Mouse (Mus musculus) C2C12 (cell line): ENCODE results near the gene Pmepa1. TPM values are rescaled to one million over a fixed set of nuclear protein-coding genes. Genes with fewer than 3 reads are reported as not detected.

Source experiments
- H3K27me3 ChIP-seq: one replicate; pipeline ENCODE4 v1.6.1; 2011; ENCODE audit not compliant: control insufficient read depth, insufficient read depth, insufficient read length
- H3K36me3 ChIP-seq: one replicate; pipeline ENCODE4 v1.6.1; 2011; ENCODE audit not compliant: control insufficient read depth, insufficient read depth
- H3K4me3 ChIP-seq: one replicate; pipeline ENCODE4 v1.5.1; 2011; ENCODE audit warnings: mild to moderate bottlenecking, control low read depth; ENCODE audit not compliant: poor library complexity, insufficient read depth, severe bottlenecking
- H3K79me2 ChIP-seq: one replicate; pipeline ENCODE4 v1.6.1; 2011; ENCODE audit not compliant: control insufficient read depth, insufficient read depth
- H3K79me3 ChIP-seq: one replicate; pipeline ENCODE4 v1.6.1; 2011; ENCODE audit warnings: low read depth, control low read depth
- H3ac ChIP-seq: one replicate; pipeline ENCODE3; 2011; ENCODE audit warnings: low read depth; ENCODE audit not compliant: control insufficient read depth, insufficient read length
- CEBPB ChIP-seq: IDR thresholded peaks from one replicate; pipeline ENCODE4 v1.6.1; 2011; ENCODE audit warnings: low read depth, mild to moderate bottlenecking, control low read depth, moderate library complexity
- CTCF ChIP-seq: IDR thresholded peaks from one replicate; pipeline ENCODE4 v1.5.1; 2011; ENCODE audit not compliant: control insufficient read depth, insufficient read depth, insufficient read length
- FOSL1 ChIP-seq: IDR thresholded peaks from one replicate; pipeline ENCODE4 v1.8.0; 2011; ENCODE audit warnings: mild to moderate bottlenecking, low read length; ENCODE audit not compliant: poor library complexity, insufficient read depth, severe bottlenecking
- MAX ChIP-seq: IDR thresholded peaks from one replicate; pipeline ENCODE4 v1.6.1; 2011; ENCODE audit warnings: mild to moderate bottlenecking, control low read depth
- MYOD1 ChIP-seq: IDR thresholded peaks from one replicate; pipeline ENCODE4 v1.6.1; 2011; ENCODE audit warnings: low read depth; ENCODE audit not compliant: control insufficient read depth, insufficient read length
- MYOG ChIP-seq: IDR thresholded peaks from one replicate; pipeline ENCODE4 v1.6.1; 2011; ENCODE audit not compliant: control insufficient read depth, insufficient read length; ENCODE audit errors: extremely low read depth
- USF1 ChIP-seq: IDR thresholded peaks from one replicate; pipeline ENCODE4 v1.6.1; 2011; ENCODE audit warnings: low read depth, mild to moderate bottlenecking, control low read depth, moderate library complexity
- polyA plus RNA-seq: library from polyadenylated mRNA; unstranded; fragments of >200 nt; fragmentation: generic; extraction: Trizol; gene quantifications from one replicate; pipeline ENCODE4 v1.2.1, GENCODE M21; 2012; ENCODE audit warnings: missing spikeins

The Pmepa1 gene
- polyA plus RNA-seq, 1 experiment, result 180 TPM

DNA sequence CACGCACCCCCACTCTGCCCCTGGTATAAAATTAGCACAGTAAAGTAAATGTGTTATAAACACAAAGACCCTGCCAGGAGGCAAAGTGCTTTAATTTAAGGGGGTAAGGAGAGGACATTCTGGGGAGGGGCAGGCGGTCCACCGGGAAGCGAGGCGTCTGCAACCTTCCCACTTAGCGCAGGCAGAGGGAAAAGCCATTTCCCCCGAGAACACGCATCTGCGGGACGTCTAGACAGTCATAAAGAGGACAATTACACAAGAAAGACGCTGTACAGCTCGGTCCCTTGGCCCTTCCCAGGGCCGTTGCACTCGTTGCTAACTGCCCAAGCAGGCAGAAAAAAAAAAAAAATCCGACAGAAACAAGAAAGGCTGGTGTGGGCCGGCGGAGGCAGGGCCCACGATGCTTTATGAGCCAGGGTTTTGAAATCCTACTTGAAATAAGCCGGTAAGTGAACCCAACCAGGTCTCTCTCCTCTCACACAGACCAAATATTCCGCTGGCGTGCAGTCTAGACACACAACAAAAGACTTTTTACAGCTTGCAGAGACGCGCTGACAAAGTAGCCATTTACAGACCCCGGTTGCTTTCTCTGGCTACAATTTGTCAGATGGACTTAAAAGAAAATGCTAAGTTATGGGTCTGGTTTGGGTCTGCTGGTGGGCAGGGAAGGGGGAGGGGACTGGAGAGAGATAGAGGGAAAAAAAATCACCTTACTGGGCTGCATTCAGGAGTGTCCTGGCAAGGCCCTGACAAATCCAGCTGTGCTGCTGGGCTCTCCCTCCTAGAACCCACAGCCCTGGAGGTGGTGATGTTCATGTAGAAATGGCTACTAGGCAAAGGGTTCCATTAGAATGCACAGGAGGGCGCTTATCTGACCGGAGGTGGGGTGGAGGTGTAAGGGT is 22.3 kb downstream of the Pmepa1 start:
- Histone ChIP-seq H3K79me3 (peaks cover 97% of the 10 kb centered on the region), H3K79me2 (peaks cover 100% of the 10 kb centered on the region), H3K4me3 (no peak overlapping the region), H3K36me3 (peaks cover 44% of the 10 kb centered on the region), H3K27me3 (no peaks in the 10 kb centered on the region), H3ac (no peak overlapping the region)
- TF ChIP-seq CEBPB (no peak), FOSL1 (no peak), USF1 (no peak), MYOG (no peak), MYOD1 (no peak), MAX (no peak), CTCF (no peak)

GRCm38 (mm10) chr2:173251675-173252074 is 24.7 kb downstream of the Pmepa1 start:
- H3ac ChIP-seq, result no peak overlapping the region
- peaks cover 49% of the 10 kb centered on the region for H3K36me3 ChIP-seq
- no peak for TF ChIP-seq CTCF
- TF ChIP-seq MYOD1, result no peak
- TF ChIP-seq MYOG, result no peak
- TF ChIP-seq USF1, result no peak
- TF ChIP-seq MAX, result no peak
- TF ChIP-seq CEBPB, result no peak
- TF ChIP-seq FOSL1, result no peak
- no peaks in the 10 kb centered on the region for H3K27me3 ChIP-seq
- H3K79me3 ChIP-seq, result peaks cover 99% of the 10 kb centered on the region
- no peak overlapping the region for H3K4me3 ChIP-seq
- peaks cover 100% of the 10 kb centered on the region for H3K79me2 ChIP-seq

GRCm38 (mm10) chr2:173251133-173251532 is 25.2 kb downstream of the Pmepa1 start:
- Histone ChIP-seq H3ac (no peak overlapping the region), H3K79me3 (peaks cover 99% of the 10 kb centered on the region), H3K4me3 (no peak overlapping the region), H3K79me2 (peaks cover 100% of the 10 kb centered on the region), H3K36me3 (peaks cover 43% of the 10 kb centered on the region), H3K27me3 (no peaks in the 10 kb centered on the region)
- TF ChIP-seq CTCF (no peak), FOSL1 (no peak), CEBPB (no peak), USF1 (no peak), MAX (no peak), MYOG (no peak), MYOD1 (no peak)

DNA sequence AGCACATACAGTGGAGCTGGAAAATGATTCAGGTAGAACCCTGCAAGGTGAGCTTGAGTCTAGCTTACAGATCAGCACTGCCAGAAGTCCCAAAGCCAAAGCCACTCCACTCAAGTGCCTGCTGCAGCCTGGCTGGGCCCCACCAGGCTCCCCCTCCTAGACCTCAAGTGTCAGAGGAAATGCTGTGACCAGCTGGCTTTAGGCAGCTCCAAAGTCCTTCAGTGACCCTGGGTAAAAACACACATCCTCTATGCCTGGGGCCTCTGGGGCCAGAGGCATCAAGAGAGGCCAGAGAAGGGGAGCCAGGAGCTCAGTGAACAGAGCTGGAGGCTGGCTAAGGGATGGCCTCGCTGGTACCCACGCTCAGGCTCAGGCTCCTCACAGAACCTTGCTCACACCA is 25.9 kb downstream of the Pmepa1 start:
- H3K79me2 ChIP-seq, result peaks cover 100% of the 10 kb centered on the region
- H3K27me3 ChIP-seq, result no peaks in the 10 kb centered on the region
- TF ChIP-seq MYOG (no peak), MAX (no peak), FOSL1 (no peak), USF1 (no peak), CEBPB (no peak), CTCF (no peak), MYOD1 (no peak)
- peaks cover 38% of the 10 kb centered on the region for H3K36me3 ChIP-seq
- H3K79me3 ChIP-seq, result peaks cover 99% of the 10 kb centered on the region
- no peak overlapping the region for H3ac ChIP-seq
- no peak overlapping the region for H3K4me3 ChIP-seq

DNA sequence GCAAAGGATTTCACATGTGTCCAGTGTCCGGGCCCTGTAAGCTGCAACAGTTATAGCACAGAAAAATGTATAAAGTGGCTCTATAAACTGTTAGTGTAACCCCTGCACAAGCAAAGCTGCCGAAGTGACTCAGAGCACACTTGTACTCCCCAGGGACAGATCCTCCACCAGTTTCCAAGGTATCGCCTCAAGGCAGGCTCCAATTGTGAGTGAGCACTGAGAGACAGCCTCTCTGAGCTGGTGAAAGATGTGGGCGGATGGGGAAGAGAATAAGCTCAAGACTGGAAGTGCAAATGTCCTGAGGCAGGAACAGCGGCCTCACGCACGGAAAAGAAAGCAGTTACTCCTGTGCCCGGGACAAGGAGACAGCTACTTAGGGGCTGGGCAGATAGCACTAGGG is 26.4 kb downstream of the Pmepa1 start:
- TF ChIP-seq USF1 (no peak), MAX (no peak), CTCF (no peak), FOSL1 (no peak), MYOD1 (no peak), MYOG (no peak), CEBPB (no peak)
- no peak overlapping the region for H3ac ChIP-seq

More for the DNA sequence above, 26.4 kb downstream of the Pmepa1 start:
- Histone ChIP-seq H3K27me3 (no peaks in the 10 kb centered on the region), H3K36me3 (peaks cover 34% of the 10 kb centered on the region), H3K79me2 (peaks cover 100% of the 10 kb centered on the region), H3K79me3 (peaks cover 99% of the 10 kb centered on the region), H3K4me3 (no peak overlapping the region)
